13 mouse cellular contexts compared by ENCODE assay signal in the genomic region with DNA sequence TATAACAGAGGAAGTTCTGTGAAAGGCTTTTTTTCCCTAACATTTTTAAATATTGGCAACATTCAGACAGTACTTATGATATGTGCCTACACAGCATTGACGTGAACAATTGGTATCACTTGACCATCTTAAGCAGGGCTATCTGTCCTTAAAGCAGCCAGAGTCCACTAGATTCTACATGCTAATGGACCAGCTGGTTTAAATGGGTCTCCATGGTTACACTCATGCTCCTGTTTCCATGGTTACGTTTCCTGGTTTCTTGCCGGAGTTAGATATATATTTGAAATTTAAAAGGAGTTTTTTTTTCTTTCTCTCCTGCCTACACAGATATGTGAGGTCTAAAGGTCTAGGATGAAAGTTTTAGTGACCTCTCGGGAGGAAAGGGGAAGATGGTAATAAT. TPM values are rescaled to one million over a fixed set of nuclear protein-coding genes. Genes with fewer than 3 reads are reported as not detected.
A peak's percentile ranks its signal among the peaks of the same experiment; 100 is the strongest.
DNase-seq lines count a peak whose midpoint lies in the region; ATAC-seq lines count a peak whose summit lies in the region.
"Had no signal": no experiment of that assay in that cellular context is flagged by ENCODE, and none has a peak within 500 bp of the region (broad histone marks: within the 10 kb centered on the region; RNA-seq: fewer than 3 reads in every experiment).

No protein-coding gene starts in this region.

- H3K27ac ChIP-seq in midbrain, embryonic 13.5 days = peak overlapping the region; percentile 72
- H3K27ac ChIP-seq: heart, embryonic 13.5 days; intestine, embryonic 15.5 days; liver, embryonic 14.5 days; macrophage had no signal

- H3K27me3 ChIP-seq in midbrain, embryonic 13.5 days = peaks cover 5% of the 10 kb centered on the region; the same call in 1 of the 2 replicates
- H3K27me3 ChIP-seq: intestine, embryonic 15.5 days had no signal

- H3K9me3 ChIP-seq in midbrain, embryonic 13.5 days = no peaks in the 10 kb centered on the region
- H3K9me3 ChIP-seq: heart, embryonic 13.5 days; intestine, embryonic 15.5 days had no signal

- H3K4me3 ChIP-seq in midbrain, embryonic 13.5 days (replicated peaks) = no peak overlapping the region
- H3K4me3 ChIP-seq: heart, embryonic 13.5 days; intestine, embryonic 15.5 days had no signal

- 33% methylated on average over 4 of the region's 4 CpGs for WGBS in midbrain, embryonic 13.5 days

- H3K4me2 ChIP-seq in midbrain, embryonic 13.5 days (replicated peaks) = peak overlapping the region; percentile 27
- H3K4me2 ChIP-seq: heart, embryonic 13.5 days; intestine, embryonic 15.5 days had no signal

- ATAC-seq in midbrain, embryonic 13.5 days = peak; percentile 65
- ATAC-seq in megakaryocyte progenitor cell, adult 5-6 weeks (replicated peaks; ENCODE audit: poor library complexity) = no peak
- ATAC-seq: intestine, embryonic 15.5 days had no signal

- no peaks in the 10 kb centered on the region for H3K36me3 ChIP-seq in midbrain, embryonic 13.5 days
- H3K36me3 ChIP-seq: heart, embryonic 13.5 days; intestine, embryonic 15.5 days had no signal

- peak; percentile 29 to 65 for DNase-seq in frontal cortex, adult 2 months (ENCODE audit: extremely low spot score in 1 of 2, low spot score in 1 of 2)
- DNase-seq in frontal cortex, postnatal 14 days (ENCODE audit: low spot score in 2 of 2) = no peak
- DNase-seq in brain, adult 2 months (ENCODE audit: low read depth, low spot score) = peak; percentile 68
- peak; percentile 13 to 48 for DNase-seq in frontal cortex, postnatal 36 days (ENCODE audit: low spot score in 2 of 2)
- no peak for DNase-seq in testis, postnatal 14 days (ENCODE audit: low spot score)
- no peak for DNase-seq in thymus, postnatal 4 days
- DNase-seq: gastrocnemius, postnatal 25 days had no signal

- no peak overlapping the region for H3K9ac ChIP-seq in midbrain, embryonic 13.5 days (replicated peaks)
- H3K9ac ChIP-seq: heart, embryonic 13.5 days; intestine, embryonic 15.5 days; liver, embryonic 14.5 days had no signal

- peaks cover 14% of the 10 kb centered on the region for H3K4me1 ChIP-seq in midbrain, embryonic 13.5 days (replicated peaks)
- H3K4me1 ChIP-seq: heart, embryonic 13.5 days; intestine, embryonic 15.5 days had no signal

RNA-seq across cellular contexts. Expression of gene Gpalpp1, which starts 34.0 kb away (rescaled TPM):
- polyA plus RNA-seq in frontal cortex, adult 2 months (2012; rRNA removed) = 13.4 and 14.7 TPM in 2 replicates
- 15.3 and 15.6 TPM in 2 replicates for polyA plus RNA-seq in midbrain, embryonic 13.5 days (2015; fragmentation: Nextera tagmentation; extraction: Ambion mirVana)
- 18.4 and 21.6 TPM in 2 replicates for total RNA-seq in megakaryocyte progenitor cell, adult 5-6 weeks (2015)
- total RNA-seq in megakaryocyte progenitor cell, adult 5-6 weeks (2017) = 36.7 and 37.2 TPM in 2 replicates

RNA-seq across cellular contexts. Expression of gene Nufip1, which starts 34.1 kb away (rescaled TPM):
- polyA plus RNA-seq in frontal cortex, adult 2 months (2012; rRNA removed) = 6.3 and 7.6 TPM in 2 replicates
- polyA plus RNA-seq in midbrain, embryonic 13.5 days (2015; fragmentation: Nextera tagmentation; extraction: Ambion mirVana) = 13.7 and 14.9 TPM in 2 replicates
- 23.1 and 25.2 TPM in 2 replicates for total RNA-seq in megakaryocyte progenitor cell, adult 5-6 weeks (2015)
- total RNA-seq in megakaryocyte progenitor cell, adult 5-6 weeks (2017) = 23.5 and 28.7 TPM in 2 replicates

Comparison
In these comparisons a context has a peak if more than half of its experiments do, and no peak if none do; other contexts are left out.
1. DNase-seq: peak in frontal cortex, adult 2 months (2 of 2), brain, adult 2 months (single experiment) and frontal cortex, postnatal 36 days (2 of 2); none in frontal cortex, postnatal 14 days (0 of 2), testis, postnatal 14 days (single experiment) and thymus, postnatal 4 days (single experiment).